Mouse (Mus musculus) heart, postnatal 0 days (tissue): Measurements from ENCODE around the gene Ddx31. TPM values are rescaled to one million over a fixed set of nuclear protein-coding genes. Genes with fewer than 3 reads are reported as not detected.

Experiments used
- ATAC-seq: fragments of 200-750 bp; cut with Nextera tagmentation; 2 replicates; pipeline ENCODE4 v1.8.0; 2017; ENCODE audit warnings: low read depth, moderate number of reproducible peaks, moderate library complexity; ENCODE audit not compliant: insufficient read depth
- DNase-seq: peaks from one replicate; pipeline ENCODE4 v3.0.0-alpha.2; 2016; ENCODE audit warnings: low spot score
- H3K27ac ChIP-seq: fragments of 300-500 bp; sonication (generic); 2 replicates; pipeline ENCODE4 v1.5.1; 2014; ENCODE audit warnings: low read depth, mild to moderate bottlenecking
- H3K27me3 ChIP-seq: fragments of 300-500 bp; sonication (generic); 2 replicates; pipeline ENCODE4 v1.6.1; 2014; ENCODE audit warnings: low read length, mixed read lengths; ENCODE audit not compliant: control insufficient read depth, insufficient read depth
- H3K36me3 ChIP-seq: fragments of 300-500 bp; sonication (generic); replicated peaks from 2 replicates; pipeline ENCODE4 v1.6.1; 2014; ENCODE audit warnings: low read length, mixed read lengths; ENCODE audit not compliant: control insufficient read depth, insufficient read depth
- H3K4me1 ChIP-seq: fragments of 300-500 bp; sonication (generic); 2 replicates; pipeline ENCODE4 v1.6.1; 2014; ENCODE audit warnings: antibody characterized with exemption; ENCODE audit not compliant: control insufficient read depth, insufficient read depth
- H3K4me2 ChIP-seq: fragments of 300-500 bp; sonication (generic); 2 replicates; pipeline ENCODE4 v1.6.1; 2014; ENCODE audit warnings: low read depth, mild to moderate bottlenecking, low read length, moderate library complexity
- H3K4me3 ChIP-seq: fragments of 300-500 bp; sonication (generic); 2 replicates; pipeline ENCODE4 v1.5.1; 2014; ENCODE audit warnings: low read depth, low read length
- H3K9ac ChIP-seq: fragments of 300-500 bp; sonication (generic); replicated peaks from 2 replicates; pipeline ENCODE4 v1.6.1; 2014; ENCODE audit warnings: low read depth, low read length, mixed read lengths
- H3K9me3 ChIP-seq: fragments of 300-500 bp; sonication (generic); replicated peaks from 2 replicates; pipeline ENCODE4 v1.6.1; 2016; ENCODE audit warnings: low read length; ENCODE audit not compliant: control insufficient read depth
- CTCF ChIP-seq: IDR thresholded peaks from 2 replicates; pipeline ENCODE4 v1.5.1; 2016; ENCODE audit warnings: antibody characterized with exemption, control low read depth, low read depth
- EP300 ChIP-seq: IDR thresholded peaks from 2 replicates; pipeline ENCODE4 v1.6.1; 2016; ENCODE audit warnings: antibody characterized with exemption, low read depth
- WGBS: fragments of 180-500 bp; shearing (Covaris S2); extraction: QIAGEN DNeasy Blood & Tissue Kit; methylation state at CpG from one replicate; pipeline ENCODE4 v1.1.7; 2014; 5-methylcytosine and 5-hydroxymethylcytosine counted together
- polyA plus RNA-seq: library from polyadenylated mRNA; unstranded; fragments of >200 nt; fragmentation: Nextera tagmentation; extraction: Ambion mirVana; gene quantifications from 2 replicates; pipeline ENCODE4 v1.2.1, GENCODE M21; 2015
- total RNA-seq: library from RNA; depleted of rRNA; stranded (reverse); fragments of >200 nt; gene quantifications from 2 replicates; pipeline ENCODE4 v1.2.3, GENCODE M21; 2014; ENCODE audit warnings: low replicate concordance

Gene Ddx31
- total and polyA plus RNA-seq, 2 experiments from 2014 or later = 2.1 to 4.1 TPM

DNA sequence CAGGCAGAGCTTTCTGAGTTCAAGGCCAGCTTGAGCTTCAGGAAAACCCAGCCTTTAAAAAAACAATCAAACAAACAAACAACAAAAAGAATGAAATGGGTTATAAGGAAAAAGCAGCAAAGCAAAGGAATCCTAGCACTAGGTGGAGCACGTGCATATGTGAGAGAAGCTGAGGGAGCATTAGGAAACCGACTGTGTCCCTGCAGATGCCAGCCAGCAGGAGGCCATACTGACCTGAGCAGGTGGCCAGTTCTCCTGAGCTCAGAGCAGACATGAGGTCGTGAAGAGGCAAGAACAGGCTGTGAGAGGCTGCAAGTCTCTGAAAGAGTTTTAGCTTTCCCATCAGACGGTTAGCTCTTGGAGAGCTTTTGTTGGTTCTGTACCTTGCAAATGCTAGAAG is 10.9 kb upstream of the Ddx31 start:
- no peaks in the 10 kb centered on the region for H3K4me1 ChIP-seq
- H3K36me3 ChIP-seq = peaks cover 77% of the 10 kb centered on the region
- 31% methylated on average over 4 of the region's 4 CpGs for WGBS
- H3K27me3 ChIP-seq = no peaks in the 10 kb centered on the region
- peak; percentile 61 for TF ChIP-seq CTCF
- TF ChIP-seq EP300 = no peak
- no peaks in the 10 kb centered on the region for H3K9me3 ChIP-seq
- ATAC-seq = peak; percentile 75; the same call in 1 of the 2 replicates
- H3K4me3 ChIP-seq = no peak overlapping the region
- H3K9ac ChIP-seq = no peak overlapping the region
- peak; percentile 36 for DNase-seq
- H3K4me2 ChIP-seq = no peak overlapping the region
- no peak overlapping the region for H3K27ac ChIP-seq

- Histone ChIP-seq H3K4me3 (no peak overlapping the region), H3K4me2 (no peak overlapping the region), H3K27ac (peak overlapping the region; percentile 31; the same call in 1 of the 2 replicates), H3K27me3 (no peaks in the 10 kb centered on the region), H3K36me3 (peaks cover 32% of the 10 kb centered on the region), H3K9ac (no peak overlapping the region), H3K4me1 (peaks cover 31% of the 10 kb centered on the region), H3K9me3 (no peaks in the 10 kb centered on the region)
- 40% methylated on average over 3 of the region's 3 CpGs for WGBS
- TF ChIP-seq EP300 = no peak
- no peak for TF ChIP-seq CTCF
- DNase-seq (peak; percentile 24), ATAC-seq (no peak)
These were observed 3.8 kb upstream of the Ddx31 start for GRCm38 (mm10) chr2:28836181-28836940.

GRCm38 (mm10) chr2:28839501-28840221 is 545 bp upstream of the Ddx31 start:
- H3K27ac ChIP-seq = peak overlapping the region; percentile 78
- TF ChIP-seq CTCF (no peak), EP300 (no peak)
- H3K4me2 ChIP-seq = peak overlapping the region; percentile 88
- peak; percentile 32 for ATAC-seq
- H3K4me3 ChIP-seq = peak overlapping the region; percentile 82
- H3K4me1 ChIP-seq = peaks cover 38% of the 10 kb centered on the region
- H3K9ac ChIP-seq = peak overlapping the region; percentile 86
- under 1% methylated on average over 52 of the region's 53 CpGs for WGBS
- peaks cover 9% of the 10 kb centered on the region for H3K36me3 ChIP-seq
- no peaks in the 10 kb centered on the region for H3K9me3 ChIP-seq
- no peaks in the 10 kb centered on the region for H3K27me3 ChIP-seq
- DNase-seq = peak; percentile 8

- Histone ChIP-seq H3K4me3 (no peak overlapping the region), H3K9ac (no peak overlapping the region)
- no peak for DNase-seq
These were observed 1.8 kb downstream of the Ddx31 start for GRCm38 (mm10) chr2:28842042-28842441.

DNA sequence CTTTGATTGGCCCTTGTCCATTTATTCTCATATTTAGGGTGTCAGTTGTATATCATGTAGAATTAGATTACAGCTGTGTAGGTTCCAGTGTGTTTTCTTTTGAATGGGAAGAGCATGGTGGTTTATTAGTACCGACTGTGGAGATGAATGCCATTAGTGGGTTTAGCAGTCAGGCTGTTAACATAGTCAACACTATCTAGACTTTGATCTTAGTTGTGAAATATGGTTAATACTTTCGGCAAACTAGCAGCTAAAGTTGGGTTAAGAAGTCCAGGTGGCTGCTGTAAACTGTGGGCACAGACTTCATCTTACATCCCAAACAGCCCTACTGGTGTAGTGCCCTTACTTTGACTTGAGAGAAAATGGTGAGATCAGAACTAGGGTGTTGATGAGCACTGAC is 8.7 kb downstream of the Ddx31 start:
- no peak overlapping the region for H3K27ac ChIP-seq
- H3K9ac ChIP-seq = no peak overlapping the region
- H3K4me2 ChIP-seq = no peak overlapping the region
- peaks cover 60% of the 10 kb centered on the region for H3K36me3 ChIP-seq
- no peak overlapping the region for H3K4me3 ChIP-seq
- WGBS = 83% methylated on average over 2 of the region's 2 CpGs
- TF ChIP-seq EP300 = no peak
- no peak for TF ChIP-seq CTCF
- no peaks in the 10 kb centered on the region for H3K27me3 ChIP-seq
- no peaks in the 10 kb centered on the region for H3K4me1 ChIP-seq
- DNase-seq = no peak
- ATAC-seq = no peak
- H3K9me3 ChIP-seq = no peaks in the 10 kb centered on the region

More at GRCm38 (mm10) chr2:28842042-28842441, 1.8 kb downstream of the Ddx31 start:
- WGBS = 79% methylated on average over 3 of the region's 3 CpGs
- Histone ChIP-seq H3K36me3 (peaks cover 23% of the 10 kb centered on the region), H3K4me2 (no peak overlapping the region), H3K9me3 (no peaks in the 10 kb centered on the region), H3K27me3 (no peaks in the 10 kb centered on the region), H3K4me1 (peaks cover 27% of the 10 kb centered on the region), H3K27ac (no peak overlapping the region)
- ATAC-seq = no peak
- TF ChIP-seq EP300 (no peak), CTCF (no peak)
